Mouse (Mus musculus) G1E (cell line): ENCODE measurements at regions not wholly inside any gene's neighbourhood (a gene's known extent, or its start where the extent isn't known, plus 50 kb on each side); places are given as distances from the start of the nearest gene placed in this dataset.

Experiments
- ATAC-seq: 2 replicates; pipeline ENCODE4 v1.8.0; 2016; ENCODE audit warnings: mild to moderate bottlenecking; ENCODE audit not compliant: insufficient number of reproducible peaks, poor library complexity, low FRiP score, severe bottlenecking; ENCODE audit errors: extremely low read depth
- DNase-seq: peaks from one replicate; pipeline ENCODE4 v3.0.0; 2012; ENCODE audit warnings: low spot score
- H3K27me3 ChIP-seq: 2 replicates; pipeline ENCODE4 v1.6.1; 2012; ENCODE audit warnings: mild to moderate bottlenecking, low read length, inconsistent platforms; ENCODE audit not compliant: insufficient read depth
- H3K36me3 ChIP-seq: replicated peaks from 2 replicates; pipeline ENCODE3; 2012; ENCODE audit warnings: mild to moderate bottlenecking, inconsistent platforms
- H3K4me1 ChIP-seq: 2 replicates; pipeline ENCODE4 v1.6.1; 2012; ENCODE audit warnings: low read depth, low read length, inconsistent platforms, mixed read lengths; ENCODE audit not compliant: insufficient read depth
- H3K4me3 ChIP-seq: 2 replicates; pipeline ENCODE4 v1.5.1; 2012; ENCODE audit warnings: low read depth, mild to moderate bottlenecking, inconsistent platforms, low read length, moderate library complexity, mixed read lengths
- H3K9me3 ChIP-seq: replicated peaks from 2 replicates; pipeline ENCODE4 v1.6.1; 2012; ENCODE audit warnings: inconsistent platforms
- CTCF ChIP-seq: IDR thresholded peaks from 2 replicates; pipeline ENCODE4 v1.5.1; 2012; ENCODE audit warnings: low read depth, low read length, inconsistent platforms, mixed read lengths
- GATA1 ChIP-seq: IDR thresholded peaks from 2 replicates; pipeline ENCODE4 v1.6.1; 2012; ENCODE audit warnings: borderline replicate concordance, low read length, inconsistent platforms, mixed read lengths
- GATA2 ChIP-seq: IDR thresholded peaks from 2 replicates; pipeline ENCODE4 v1.6.1; 2012; ENCODE audit warnings: low read depth, low read length, inconsistent platforms, borderline replicate concordance
- POLR2AphosphoS5 ChIP-seq: IDR thresholded peaks from 2 replicates; pipeline ENCODE4 v1.6.1; 2012; ENCODE audit warnings: low read depth, low read length, inconsistent platforms; ENCODE audit not compliant: insufficient replicate concordance
- TAL1 ChIP-seq: conservative IDR thresholded peaks from 2 replicates; pipeline ENCODE4 v1.6.1; 2012; ENCODE audit warnings: low read depth, low read length, inconsistent platforms, mixed read lengths

GRCm38 (mm10) chr16:76851396-76851795 is 162.1 kb upstream of the Usp25 start:
- ATAC-seq (no peak), DNase-seq (no peak)
- Histone ChIP-seq H3K4me1 (no peaks in the 10 kb centered on the region), H3K36me3 (no peaks in the 10 kb centered on the region), H3K27me3 (peaks cover 2% of the 10 kb centered on the region; the same call in 1 of the 2 replicates), H3K9me3 (no peaks in the 10 kb centered on the region), H3K4me3 (no peak overlapping the region)
- TF ChIP-seq GATA2 = no peak
- no peak for TF ChIP-seq POLR2AphosphoS5

- ATAC-seq = no peak
- DNase-seq = no peak
- no peak overlapping the region for H3K4me3 ChIP-seq
- no peaks in the 10 kb centered on the region for H3K36me3 ChIP-seq
- no peak for TF ChIP-seq GATA1
- TF ChIP-seq POLR2AphosphoS5 = no peak
- TF ChIP-seq CTCF = no peak
- no peak for TF ChIP-seq GATA2
- TF ChIP-seq TAL1 = no peak
- H3K4me1 ChIP-seq = no peaks in the 10 kb centered on the region
- no peaks in the 10 kb centered on the region for H3K27me3 ChIP-seq
- no peaks in the 10 kb centered on the region for H3K9me3 ChIP-seq
These were observed 176.1 kb upstream of the Usp25 start for GRCm38 (mm10) chr16:76837450-76837849.

DNA sequence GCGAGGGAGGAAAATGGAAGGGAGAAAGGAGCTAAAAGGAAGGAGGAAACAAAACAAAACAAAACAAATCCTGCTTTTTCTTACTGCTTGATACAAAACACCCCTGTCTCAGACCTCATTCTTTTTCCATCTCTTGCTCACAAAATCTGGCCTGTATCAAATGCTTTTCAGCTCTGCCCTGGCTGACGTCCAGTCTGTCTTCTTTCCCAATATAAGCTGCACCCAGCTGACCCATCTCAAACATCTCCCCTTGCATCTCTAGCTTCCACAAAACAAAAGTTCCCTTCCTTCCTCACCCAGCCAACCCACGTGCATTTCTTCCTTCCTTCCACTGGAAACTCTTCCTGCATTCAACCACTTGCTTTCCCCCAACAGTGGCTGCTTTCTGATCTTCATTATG is 183.1 kb upstream of the Usp25 start:
- Histone ChIP-seq H3K36me3 (no peaks in the 10 kb centered on the region), H3K27me3 (no peaks in the 10 kb centered on the region), H3K4me3 (no peak overlapping the region), H3K9me3 (no peaks in the 10 kb centered on the region), H3K4me1 (no peaks in the 10 kb centered on the region)
- no peak for ATAC-seq
- no peak for DNase-seq
- no peak for TF ChIP-seq TAL1
- no peak for TF ChIP-seq POLR2AphosphoS5
- no peak for TF ChIP-seq GATA2

DNA sequence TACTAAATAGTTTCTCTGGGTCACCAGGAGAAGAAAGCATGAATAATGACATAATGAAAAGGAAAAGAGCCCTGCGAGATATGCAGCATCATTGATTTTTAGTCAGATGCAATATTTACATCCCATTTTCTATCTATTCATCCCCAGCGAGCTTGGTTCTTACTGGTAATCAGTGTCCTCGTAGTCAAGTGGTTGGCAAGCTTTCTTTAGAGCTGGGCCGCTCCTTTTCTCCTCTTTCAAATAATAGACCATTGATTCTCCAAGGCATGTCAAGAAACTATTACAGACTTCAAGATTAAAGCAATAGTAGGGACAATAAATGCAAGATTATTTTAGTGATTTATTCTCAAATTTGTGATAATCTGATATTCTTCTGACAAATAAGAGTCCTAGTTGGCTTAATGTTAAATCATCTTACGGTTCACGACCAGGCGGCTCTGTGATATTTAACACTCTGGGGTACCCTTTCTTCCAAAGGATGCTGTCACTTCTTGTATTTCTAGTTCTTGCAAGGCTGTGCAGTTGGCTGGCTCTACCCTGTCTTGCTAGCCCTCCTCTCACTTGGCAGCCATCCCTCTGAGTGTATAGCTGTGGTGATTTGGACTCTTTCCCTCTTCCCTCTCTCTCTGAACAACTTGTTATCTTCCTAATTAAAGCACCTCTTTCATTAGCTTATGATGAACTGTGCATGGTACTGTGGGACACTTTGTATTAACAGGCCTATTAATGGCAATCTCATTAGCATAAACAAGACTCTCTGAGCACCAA is 185.6 kb upstream of the Usp25 start:
- TF ChIP-seq TAL1 (no peak), CTCF (no peak), GATA1 (no peak), POLR2AphosphoS5 (no peak), GATA2 (no peak)
- H3K9me3 ChIP-seq = no peaks in the 10 kb centered on the region
- DNase-seq = no peak
- no peak overlapping the region for H3K4me3 ChIP-seq
- H3K36me3 ChIP-seq = no peaks in the 10 kb centered on the region
- no peaks in the 10 kb centered on the region for H3K27me3 ChIP-seq
- H3K4me1 ChIP-seq = no peaks in the 10 kb centered on the region
- no peak for ATAC-seq

GRCm38 (mm10) chr16:76821261-76821660 is 192.2 kb upstream of the Usp25 start:
- H3K9me3 ChIP-seq = no peaks in the 10 kb centered on the region

DNA sequence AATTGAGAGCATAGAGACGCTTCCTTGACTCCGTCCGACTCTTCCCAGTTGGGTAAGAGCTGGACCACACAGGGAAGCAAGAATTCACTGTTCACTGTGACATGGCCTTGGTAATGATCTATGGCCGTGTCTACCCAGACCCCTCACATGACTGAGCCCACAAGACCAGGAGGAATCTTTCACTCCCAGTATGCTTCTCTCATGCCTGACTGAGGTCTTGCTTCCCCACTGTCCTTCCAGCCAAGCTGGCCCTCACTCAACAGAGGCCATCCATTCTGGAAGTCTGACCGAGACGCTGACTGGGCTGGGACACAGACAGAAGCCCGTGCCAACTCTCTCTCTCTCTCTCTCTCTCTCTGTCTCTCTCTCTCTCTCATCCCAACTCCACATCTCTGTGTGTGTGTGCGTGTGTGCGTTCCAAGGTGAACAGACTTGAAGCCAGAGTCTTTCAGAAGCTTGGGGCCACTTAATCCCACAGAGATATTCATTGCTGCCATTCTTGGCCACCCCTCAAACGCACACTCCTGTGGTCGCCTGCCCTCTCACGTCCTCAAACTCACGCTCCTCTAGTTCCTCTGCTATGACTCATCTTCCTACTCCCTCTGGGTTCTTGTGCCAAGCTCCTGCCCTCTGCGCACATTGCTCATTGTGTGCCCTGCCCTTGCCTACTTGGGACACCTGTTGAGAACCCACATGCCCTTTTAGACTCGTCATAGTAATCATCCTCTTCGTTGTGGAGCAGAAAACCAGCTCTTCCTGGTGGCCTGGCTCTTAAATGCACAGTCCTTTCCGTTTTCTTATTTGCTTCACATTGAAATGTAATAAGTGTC is 197.2 kb upstream of the Usp25 start:
- ATAC-seq (no peak), DNase-seq (no peak)
- Histone ChIP-seq H3K27me3 (no peaks in the 10 kb centered on the region), H3K4me3 (no peak overlapping the region), H3K4me1 (peaks cover 8% of the 10 kb centered on the region; the same call in 1 of the 2 replicates), H3K9me3 (no peaks in the 10 kb centered on the region), H3K36me3 (no peaks in the 10 kb centered on the region)
- TF ChIP-seq GATA2 (no peak), TAL1 (no peak), POLR2AphosphoS5 (no peak), CTCF (no peak)

More at GRCm38 (mm10) chr16:76821261-76821660, 192.2 kb upstream of the Usp25 start:
- TF ChIP-seq CTCF = no peak
- no peak for TF ChIP-seq TAL1
- no peak for TF ChIP-seq GATA2
- no peak for TF ChIP-seq GATA1
- no peak for TF ChIP-seq POLR2AphosphoS5
- Histone ChIP-seq H3K4me3 (no peak overlapping the region), H3K36me3 (no peaks in the 10 kb centered on the region), H3K4me1 (no peaks in the 10 kb centered on the region), H3K27me3 (no peaks in the 10 kb centered on the region)
- DNase-seq = no peak
- no peak for ATAC-seq
